Mouse (Mus musculus): Measurements from ENCODE around the gene Slc10a7.
"Not testable (repeated sequence)": the region's sequence is repeated elsewhere in the genome, so short reads cannot be mapped to it uniquely, and the experiment has no call there.

DNA sequence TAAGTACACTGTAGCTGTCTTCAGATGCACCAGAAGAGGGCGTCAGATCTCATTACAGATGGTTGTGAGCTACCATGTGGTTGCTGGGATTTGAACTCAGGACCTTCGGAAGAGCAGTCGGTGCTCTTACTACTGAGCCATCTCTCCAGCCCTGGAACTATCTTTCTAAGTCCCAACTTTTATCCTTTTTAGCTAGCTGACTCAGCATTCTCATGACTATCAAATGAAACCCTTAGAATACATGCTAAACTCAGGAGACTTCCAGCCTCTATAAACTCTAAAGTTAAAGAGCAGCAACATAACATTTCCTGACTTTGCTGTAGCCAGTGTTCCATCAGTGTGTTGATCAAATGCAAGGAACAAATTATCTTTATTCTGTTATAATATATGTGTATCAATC lies 12.9 kb upstream of the Slc10a7 start:
- TF ChIP-seq CTCF (IDR thresholded peaks at IDR 0.05; ENCODE audit: extremely low read depth, insufficient read length, insufficient replicate concordance, low read depth, low read length); POLR2A (IDR thresholded peaks at IDR 0.05; ENCODE audit: low read depth, low read length): not testable (repeated sequence)
